Mouse (Mus musculus) myocyte (in vitro differentiated cells): ENCODE measurements around the gene Hecw2.

Experiments
- CEBPB ChIP-seq: IDR thresholded peaks from 2 replicates; pipeline ENCODE4 v1.6.1; 2011; ENCODE audit warnings: mild to moderate bottlenecking, moderate library complexity; ENCODE audit not compliant: poor library complexity, insufficient read depth, severe bottlenecking
- E2F4 ChIP-seq: IDR thresholded peaks from one replicate; pipeline ENCODE4 v1.6.1; 2011; ENCODE audit warnings: mild to moderate bottlenecking, control low read depth, moderate library complexity; ENCODE audit not compliant: insufficient read depth
- MAX ChIP-seq: IDR thresholded peaks from one replicate; pipeline ENCODE4 v1.6.1; 2011; ENCODE audit warnings: low read depth, mild to moderate bottlenecking, control low read depth
- MYOD1 ChIP-seq, 3 experiments: IDR thresholded peaks; one replicate each; pipeline ENCODE4 v1.6.1; 2011; ENCODE audit warnings: control low read depth in 2 of 3, low read depth in 2 of 3, mild to moderate bottlenecking in 2 of 3, moderate library complexity in 1 of 3; ENCODE audit not compliant: insufficient read length in 2 of 3, control insufficient read depth in 1 of 3
- POLR2A ChIP-seq: IDR thresholded peaks from one replicate; pipeline ENCODE4 v1.6.1; 2011; ENCODE audit warnings: low read depth, mild to moderate bottlenecking, control low read depth, moderate library complexity; ENCODE audit not compliant: insufficient read length
- POLR2AphosphoS2 ChIP-seq: IDR thresholded peaks from one replicate; pipeline ENCODE4 v1.6.1; 2011; ENCODE audit warnings: low read depth, control low read depth; ENCODE audit not compliant: insufficient read length
- SRF ChIP-seq: IDR thresholded peaks from one replicate; pipeline ENCODE4 v1.6.1; 2011; ENCODE audit warnings: low read depth; ENCODE audit not compliant: control insufficient read depth, insufficient read length
- TCF12 ChIP-seq: IDR thresholded peaks from one replicate; pipeline ENCODE4 v1.6.1; 2011; ENCODE audit warnings: mild to moderate bottlenecking, control low read depth; ENCODE audit not compliant: poor library complexity, insufficient read depth, severe bottlenecking
- TCF3 ChIP-seq: IDR thresholded peaks from one replicate; pipeline ENCODE4 v1.6.1; 2011; ENCODE audit warnings: low read depth, control low read depth; ENCODE audit not compliant: insufficient read length
- USF1 ChIP-seq: IDR thresholded peaks from one replicate; pipeline ENCODE4 v1.6.1; 2011; ENCODE audit warnings: low read depth, mild to moderate bottlenecking, control low read depth, moderate library complexity

GRCm38 (mm10) chr1:53850891-53851290, 344.1 kb downstream of the Hecw2 start:
- TF ChIP-seq POLR2A (no peak), USF1 (no peak), MYOD1 (IDR thresholded peaks at IDR 0.05; ENCODE audit: control insufficient read depth in 1 of 3, insufficient read length in 2 of 3, low read depth in 2 of 3) (no peak), SRF (no peak), TCF12 (no peak), E2F4 (no peak), MAX (no peak), POLR2AphosphoS2 (no peak), CEBPB (no peak), TCF3 (no peak)
